Mouse (Mus musculus) cerebellum, postnatal 36 days (tissue): Measurements from ENCODE around the gene Tgfa.

Experiments
- DNase-seq, 2 experiments: peaks; one replicate each; pipeline ENCODE4 v3.0.0; 2021 to 2022; ENCODE audit warnings: mixed read lengths in 2 of 2

The Tgfa gene

DNA sequence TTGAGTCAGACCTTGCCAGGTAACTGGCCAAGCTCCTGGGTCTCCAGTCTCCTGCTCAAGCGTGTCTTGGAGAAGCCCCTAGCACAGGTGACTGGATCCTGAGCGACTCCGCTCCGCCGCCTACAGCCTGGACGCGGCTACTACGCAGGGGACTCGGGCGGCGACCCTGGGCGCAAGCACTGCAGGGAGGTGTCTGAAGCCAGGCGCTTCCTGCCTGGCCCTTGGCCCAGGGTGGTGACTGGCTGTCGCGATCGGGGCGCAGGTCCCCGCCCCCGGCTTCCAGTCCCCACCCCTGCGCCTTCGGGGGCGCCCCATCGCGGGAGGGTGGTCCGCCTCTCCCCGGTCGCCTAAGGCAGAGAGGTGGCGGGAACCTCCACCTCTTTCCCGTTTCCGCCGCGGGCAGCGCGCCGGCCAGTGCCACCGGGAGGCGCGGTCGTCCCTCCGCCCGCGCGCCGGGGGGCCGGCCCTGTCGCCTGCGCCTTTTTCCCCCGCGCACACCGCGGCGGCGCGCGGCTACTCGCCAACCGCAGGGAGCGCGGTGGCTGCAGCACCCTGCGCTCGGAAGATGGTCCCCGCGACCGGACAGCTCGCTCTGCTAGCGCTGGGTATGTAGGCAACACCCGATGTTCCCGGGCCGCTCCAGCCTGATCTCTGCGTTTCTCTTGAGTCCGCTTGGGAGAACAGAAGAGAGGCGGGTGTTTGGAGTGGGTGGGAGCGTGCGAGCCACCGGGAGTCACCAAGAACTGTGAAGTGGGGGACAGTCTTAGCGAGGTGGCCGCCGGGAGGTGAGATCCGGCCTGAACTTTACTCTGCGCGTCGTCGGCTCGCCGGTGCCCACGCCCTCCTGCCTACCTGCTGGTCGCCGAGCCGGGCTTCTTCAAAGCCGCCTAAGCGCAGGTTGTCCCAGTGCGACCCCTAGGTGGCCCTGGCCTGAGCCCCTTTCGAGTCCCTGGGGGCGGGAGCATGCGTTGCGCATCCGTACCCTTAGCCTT is at the start of gene Tgfa:
TSS of gene Tgfa (plus strand) at position 283 of the 992 bp plus-strand sequence.
- peak; percentile 40 to 53 for DNase-seq

GRCm38 (mm10) chr6:86148518-86148917 is 46.5 kb upstream of the Tgfa start:
- DNase-seq, result no peak

DNA sequence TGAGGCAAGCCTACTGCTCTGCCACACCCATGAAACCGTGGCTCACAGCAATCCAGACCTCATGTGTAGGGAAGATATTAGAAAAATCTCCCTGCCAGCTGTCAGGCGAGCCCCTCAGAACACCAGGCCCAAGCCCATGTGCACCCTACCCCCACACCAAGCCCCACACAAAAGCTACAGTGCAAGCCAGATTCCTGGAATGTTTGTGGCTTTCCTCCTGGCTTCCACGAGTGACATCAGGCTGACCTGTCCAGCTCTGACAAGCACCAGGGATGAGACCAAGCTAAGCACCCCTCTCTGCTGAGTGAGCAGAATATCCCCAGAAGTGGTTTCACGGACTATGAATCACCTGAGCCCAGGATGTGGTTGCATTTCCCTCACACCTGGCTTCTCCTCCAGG is 46.0 kb upstream of the Tgfa start:
- no peak for DNase-seq

DNA sequence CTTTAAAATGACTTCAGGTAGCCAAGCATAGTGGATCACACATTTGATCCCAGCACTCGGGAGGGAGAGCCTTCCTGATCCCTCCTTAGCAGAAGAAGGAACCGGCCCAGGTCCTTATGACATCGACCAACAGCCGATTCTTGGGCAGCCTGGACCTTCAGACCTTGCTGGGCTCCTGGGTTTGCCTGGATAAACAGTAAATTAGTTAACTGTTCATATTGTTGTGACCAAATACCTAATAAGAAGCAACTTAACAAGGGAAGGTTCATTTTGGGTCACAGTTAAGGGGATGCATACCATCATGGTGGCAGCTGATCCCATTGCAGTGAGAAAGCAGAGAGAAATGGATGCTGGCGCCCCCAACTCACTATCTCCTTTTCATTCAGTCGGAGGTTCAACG is 42.3 kb upstream of the Tgfa start:
- no peak for DNase-seq

DNA sequence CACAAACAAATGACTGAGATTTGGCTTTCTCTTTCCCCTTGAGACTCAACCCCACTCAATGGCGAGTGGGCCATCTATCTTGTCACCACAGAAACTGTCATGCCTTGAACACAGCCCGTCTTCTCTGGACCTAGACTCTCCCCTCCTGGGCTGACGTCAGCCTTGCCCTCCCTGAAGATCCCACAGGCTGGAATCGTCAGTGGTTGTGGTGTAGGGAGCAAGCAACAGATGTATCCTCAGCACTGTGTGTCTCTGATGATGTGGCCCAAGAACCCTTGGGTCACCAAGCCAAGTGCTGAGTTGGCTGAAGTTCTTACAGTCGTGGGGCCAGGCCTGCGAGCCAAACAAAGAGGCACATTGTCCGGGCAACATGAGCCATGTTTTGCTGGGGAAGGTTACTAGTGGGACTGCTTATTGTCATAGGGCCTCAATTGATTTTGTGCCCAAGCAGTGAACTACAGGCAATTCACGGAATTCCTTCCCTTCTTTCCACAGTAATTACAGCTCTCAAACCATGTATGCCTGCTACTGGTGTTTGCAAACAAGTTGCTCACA is 41.5 kb upstream of the Tgfa start:
- no peak for DNase-seq

DNA sequence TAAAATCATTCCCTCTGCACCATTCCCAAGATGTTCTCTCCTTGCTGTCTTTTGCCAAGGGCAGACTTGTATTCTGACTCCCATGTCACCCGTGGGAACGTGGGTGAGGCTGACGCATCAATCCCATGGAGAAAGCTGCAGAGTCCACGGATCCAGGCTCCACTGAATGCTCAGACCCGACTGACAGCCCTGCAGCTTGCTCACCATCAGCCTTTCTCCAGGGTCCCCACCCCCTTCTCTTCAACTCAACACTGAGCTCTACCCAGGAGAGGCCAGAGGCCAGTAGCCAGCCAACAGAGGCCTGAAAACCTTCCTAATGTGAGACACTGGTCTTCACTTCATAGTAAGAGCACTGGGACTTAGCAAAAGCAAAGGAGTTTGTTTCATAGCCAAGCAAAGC is 41.0 kb upstream of the Tgfa start:
- DNase-seq, result no peak

- no peak for DNase-seq
These were observed 40.5 kb upstream of the Tgfa start for GRCm38 (mm10) chr6:86154481-86154880.

DNA sequence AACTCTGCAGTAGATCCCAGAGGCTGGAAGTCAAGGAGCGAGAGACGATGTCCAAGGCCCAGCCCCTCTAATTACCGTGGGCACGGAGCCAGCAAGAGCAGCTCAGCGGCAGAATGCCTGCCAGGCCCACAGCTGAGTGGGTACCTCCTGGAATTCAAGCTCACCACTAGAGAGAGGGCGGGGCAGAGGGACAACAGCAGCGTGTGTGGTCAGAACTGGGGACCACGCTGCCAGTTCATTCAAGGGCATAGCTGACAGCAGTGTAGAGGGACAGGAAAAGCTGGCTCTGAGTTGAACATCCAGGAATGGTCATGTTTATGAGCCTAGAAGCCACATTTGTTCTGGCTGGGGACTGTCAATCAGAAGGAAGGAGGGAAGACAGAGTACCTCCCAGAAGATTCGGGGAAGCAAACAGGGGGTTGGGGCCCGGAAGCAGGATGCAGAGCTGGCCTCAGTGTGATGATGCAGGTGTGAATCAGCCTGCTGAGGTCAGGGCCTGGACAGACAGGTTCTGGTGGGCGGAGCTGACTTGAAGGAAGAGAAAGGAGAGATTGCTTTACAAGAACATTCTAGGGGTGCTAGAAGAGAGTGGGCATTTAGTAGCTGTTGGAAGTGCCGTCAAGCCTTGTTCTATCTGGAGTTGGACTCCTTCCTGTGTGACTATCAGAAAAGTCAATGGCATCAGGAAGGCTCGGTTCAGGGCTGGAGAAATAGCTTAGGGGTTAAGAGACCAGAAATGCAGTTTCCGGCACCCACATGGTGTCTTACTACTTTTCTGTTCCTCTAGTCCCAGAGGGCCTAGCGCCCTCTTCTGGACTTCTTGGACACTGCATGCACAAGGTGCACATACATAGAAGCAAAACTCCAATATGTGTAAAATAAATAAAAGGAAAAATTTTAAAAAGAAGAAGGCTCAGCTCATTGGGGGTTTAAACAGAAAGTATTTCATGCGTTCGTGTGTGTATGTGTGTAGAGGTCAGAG is 37.5 kb upstream of the Tgfa start:
- peak in 1 of 2 experiments; percentile 17 for DNase-seq

GRCm38 (mm10) chr6:86160878-86161277 is 34.1 kb upstream of the Tgfa start:
- no peak for DNase-seq

DNA sequence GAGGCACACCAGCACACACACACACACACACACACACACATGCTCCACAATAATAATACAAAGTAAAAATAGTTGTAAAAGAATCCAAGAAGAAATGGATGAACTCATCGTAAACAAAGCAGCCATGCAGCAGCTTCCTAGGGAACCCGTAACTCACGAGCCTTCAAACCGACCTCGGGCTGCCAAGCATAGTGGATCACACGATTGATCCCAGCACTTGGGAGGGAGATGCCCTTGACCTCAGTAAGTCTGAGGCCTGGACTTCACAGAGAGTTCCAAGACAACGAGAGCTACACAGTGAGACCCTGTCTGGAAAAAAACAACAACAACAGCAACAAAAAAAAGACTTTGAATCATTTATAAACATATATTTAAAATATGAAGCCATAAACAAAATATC is 33.4 kb upstream of the Tgfa start:
- DNase-seq, result no peak

DNA sequence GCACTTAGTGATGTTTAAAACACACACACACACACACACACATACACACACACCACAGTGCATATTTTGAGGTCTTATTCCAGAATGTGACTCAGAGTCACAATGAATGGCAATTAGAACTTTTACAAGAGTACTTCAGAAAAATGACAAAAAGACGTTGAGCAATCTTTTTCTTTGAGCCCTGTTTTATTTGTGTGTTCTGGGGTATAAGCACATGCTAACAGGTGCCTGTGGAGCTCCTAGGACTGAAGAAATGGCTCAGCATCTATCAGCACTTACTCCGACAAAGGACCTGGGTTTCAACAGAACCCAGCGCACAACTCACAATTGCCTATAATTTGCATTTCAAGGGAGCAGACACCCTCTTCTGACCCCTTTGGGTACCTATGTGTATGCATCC is 31.0 kb upstream of the Tgfa start:
- no peak for DNase-seq

GRCm38 (mm10) chr6:86166426-86166825 is 28.6 kb upstream of the Tgfa start:
- no peak for DNase-seq

DNA sequence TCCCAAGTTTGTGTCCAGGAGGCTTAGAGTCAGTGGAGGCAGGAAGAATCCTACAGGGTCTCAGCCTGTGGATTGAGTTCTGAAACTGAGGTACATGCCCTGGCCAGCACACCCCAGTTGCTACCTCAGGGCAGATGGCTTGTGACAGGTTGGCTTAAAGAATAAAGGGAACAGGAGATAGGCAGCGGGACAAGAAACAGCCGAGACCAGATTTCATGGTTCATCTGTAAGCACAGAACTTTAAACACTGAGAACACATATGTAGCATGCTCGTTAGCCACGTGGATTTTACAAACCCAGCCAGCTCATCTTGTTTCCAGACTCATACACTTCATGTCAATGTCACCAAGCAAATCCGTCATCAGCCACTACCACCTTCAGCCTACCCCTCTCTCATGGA is 27.2 kb upstream of the Tgfa start:
- no peak for DNase-seq

DNA sequence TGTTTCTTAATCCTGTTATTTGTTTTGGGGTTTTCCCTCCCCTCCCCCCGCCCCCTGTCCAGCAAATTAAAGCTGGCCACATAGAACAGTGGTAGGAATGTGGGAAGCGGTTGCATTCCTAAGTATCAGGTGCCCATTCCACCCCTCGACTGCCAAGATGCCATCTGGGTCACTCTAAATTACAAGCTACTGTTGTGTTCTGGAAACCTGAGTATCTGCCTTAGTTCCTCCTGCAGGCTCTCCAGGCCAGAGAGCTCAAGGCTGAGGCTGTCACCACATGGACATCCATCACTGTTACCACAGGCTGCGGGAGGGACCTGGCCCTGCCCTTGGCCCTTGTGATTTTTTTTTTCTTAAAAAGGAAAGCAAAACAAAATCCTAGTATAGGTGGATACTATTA is 25.9 kb upstream of the Tgfa start:
- no peak for DNase-seq

- DNase-seq, result no peak
These were observed 18.8 kb upstream of the Tgfa start for GRCm38 (mm10) chr6:86176236-86176635.

DNA sequence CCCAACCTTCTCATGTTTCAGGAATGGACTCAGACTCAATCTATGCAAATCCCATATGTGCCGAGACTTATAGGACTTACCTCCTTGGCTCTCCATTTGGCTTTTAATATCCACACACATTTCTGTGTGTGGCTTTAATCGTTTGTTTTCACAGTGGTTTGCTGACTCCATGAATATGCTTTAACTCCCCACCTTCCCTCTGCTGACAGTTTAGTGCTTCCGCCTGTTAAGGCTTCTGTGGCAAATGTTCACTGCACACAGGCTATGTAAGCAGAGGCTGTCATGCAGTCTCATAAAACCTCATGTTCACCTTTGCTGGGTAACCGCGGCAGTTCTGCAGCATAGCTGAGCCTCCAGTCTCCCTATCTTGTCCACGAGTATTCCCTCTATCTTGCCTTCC is 18.3 kb upstream of the Tgfa start:
- DNase-seq, result no peak

DNA sequence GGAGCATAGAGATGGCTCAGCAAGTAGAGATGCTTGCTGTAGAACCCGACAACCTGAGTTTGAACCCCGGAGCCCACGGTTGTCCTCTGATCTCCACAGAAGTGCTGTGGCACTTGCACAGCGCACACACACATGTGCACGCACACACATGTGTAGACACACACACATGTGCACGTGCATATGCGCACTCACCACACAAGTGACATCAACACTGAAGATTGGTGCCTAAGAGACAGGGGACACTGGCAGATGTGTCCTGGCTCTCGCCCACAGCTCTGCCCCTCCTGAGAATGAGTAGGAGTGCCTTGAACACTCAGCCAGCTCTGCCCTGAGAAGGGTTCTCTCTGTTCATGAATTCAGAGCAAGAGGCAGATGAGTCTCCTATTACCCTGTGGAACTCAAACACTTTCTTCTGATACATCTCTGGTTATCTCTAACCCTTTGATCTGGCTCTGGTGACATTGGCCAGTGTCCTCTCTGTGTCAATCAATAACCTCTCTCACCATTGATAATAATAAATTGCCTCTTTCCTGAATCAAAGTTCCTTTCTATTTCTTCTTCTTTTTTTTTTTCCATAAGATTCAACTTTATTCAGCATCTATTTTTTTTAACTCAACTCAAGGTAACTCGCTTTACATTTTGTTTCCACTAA is 17.6 kb upstream of the Tgfa start:
- no peak for DNase-seq

DNA sequence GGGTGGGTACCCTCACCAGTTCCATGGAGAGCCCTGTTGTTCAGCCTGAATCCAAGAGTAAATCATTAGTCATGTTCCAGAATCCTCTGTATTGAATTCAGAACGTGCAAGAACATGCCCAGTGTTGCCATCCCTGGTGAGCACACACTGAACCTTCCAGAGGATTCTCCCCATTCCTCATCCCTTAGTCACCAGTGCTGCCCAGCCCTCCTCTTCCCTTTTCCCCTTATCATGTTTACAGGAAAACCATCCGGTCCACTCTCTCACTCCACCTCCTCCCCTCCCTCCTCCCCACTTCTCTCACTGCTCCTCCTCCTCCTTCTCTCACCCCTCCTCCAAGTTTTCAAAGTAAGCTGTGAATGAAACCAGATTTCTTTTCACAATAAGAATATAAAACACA is 14.4 kb upstream of the Tgfa start:
- DNase-seq, result no peak

- DNase-seq, result no peak
These were observed 13.0 kb upstream of the Tgfa start for GRCm38 (mm10) chr6:86182016-86182415.

GRCm38 (mm10) chr6:86182626-86183025 is 12.4 kb upstream of the Tgfa start:
- no peak for DNase-seq

- DNase-seq, result no peak
These were observed 8.7 kb upstream of the Tgfa start for GRCm38 (mm10) chr6:86186106-86186955.
